ENCODE assay signal across 7 mouse cellular contexts in the genomic region with DNA sequence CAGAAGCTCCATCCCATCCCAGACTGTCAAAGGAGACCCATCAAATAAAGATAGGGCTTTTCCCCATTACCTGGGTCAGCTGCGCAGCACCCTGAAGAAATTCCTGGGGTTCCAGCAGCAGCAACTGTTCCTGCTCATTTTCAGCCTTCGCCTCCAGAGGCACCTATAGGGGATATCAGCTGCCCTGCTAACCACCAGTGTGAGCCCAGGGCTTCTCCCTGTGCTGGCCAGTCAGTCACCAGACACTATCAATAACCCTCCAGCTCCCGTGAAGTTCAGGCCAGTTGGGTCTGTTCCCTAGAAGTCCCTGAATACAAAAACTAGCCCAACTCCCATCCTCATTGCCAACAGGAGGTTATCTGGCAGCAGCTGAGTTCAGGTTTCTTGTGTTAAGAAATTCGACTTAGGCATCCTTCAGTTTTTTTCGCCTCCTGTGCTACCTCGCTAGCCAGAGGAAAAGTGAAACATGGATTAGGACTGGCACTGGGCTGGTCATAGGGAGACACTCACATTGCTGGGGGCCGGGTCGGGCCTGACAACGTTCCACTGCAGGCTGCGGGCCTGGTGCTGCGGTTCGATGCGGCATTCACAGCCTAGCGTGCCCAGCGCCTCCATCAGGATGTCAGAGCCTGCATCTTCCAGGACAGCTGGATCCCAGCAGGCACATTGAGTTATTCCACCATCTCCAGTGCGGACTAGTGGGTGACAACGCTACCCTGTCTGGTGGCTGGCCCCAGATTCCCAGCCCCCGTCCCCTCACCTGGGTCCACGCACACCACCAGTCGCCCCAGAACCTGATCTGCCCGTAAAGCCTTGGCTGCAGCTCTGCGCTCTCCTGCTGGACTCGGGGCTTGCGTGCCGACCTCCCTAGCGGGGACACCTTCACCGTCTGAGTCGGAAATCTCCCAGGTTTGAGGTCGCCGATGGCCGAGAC. TPM values are rescaled to one million over a fixed set of nuclear protein-coding genes. Genes with fewer than 3 reads are reported as not detected.
DNase-seq lines count a peak whose midpoint lies in the region; ATAC-seq and TF ChIP-seq lines count a peak whose summit lies in the region.

No protein-coding gene starts in this region.

- intact Hi-C loops in left cerebral cortex, adult 2 months (cut with DNase I): no loop called here
- intact Hi-C loops in left cerebral cortex, postnatal 25 days (cut with DNase I): no loop called here

- peak overlapping the region; percentile 94 for H3K27ac ChIP-seq in left cerebral cortex, adult 2 months
- peak overlapping the region; percentile 94 for H3K27ac ChIP-seq in heart, embryonic 16.5 days (ENCODE audit: low read length)

- WGBS in heart, embryonic 16.5 days: 10% methylated on average over 31 of the region's 31 CpGs

- H3K36me3 ChIP-seq in heart, embryonic 16.5 days (ENCODE audit: control insufficient read depth, insufficient read depth): peaks cover 28% of the 10 kb centered on the region

- peak overlapping the region; percentile 99 for H3K4me2 ChIP-seq in heart, embryonic 16.5 days (ENCODE audit: low read depth, low read length)

- peak overlapping the region; percentile 56 for H3K4me3 ChIP-seq in left cerebral cortex, adult 2 months
- peak overlapping the region; percentile 90 for H3K4me3 ChIP-seq in heart, embryonic 16.5 days (ENCODE audit: low read length)

- no peaks in the 10 kb centered on the region for H3K9me3 ChIP-seq in heart, embryonic 16.5 days (replicated peaks; ENCODE audit: control insufficient read depth, low read length)

- DNase-seq in left cerebral cortex, adult 2 months (ENCODE audit: extremely low spot score in 1 of 2, low spot score in 2 of 2): no peak
- no peak for DNase-seq in left cerebral cortex, postnatal 25 days (ENCODE audit: low spot score in 2 of 2)
- DNase-seq in brain, adult 2 months (ENCODE audit: low read depth, low spot score): peak; percentile 41
- no peak for DNase-seq in natural killer cell, adult 2 months (ENCODE audit: low spot score in 2 of 2)
- no peak for DNase-seq in adrenal gland, adult 8-10 months

- TF ChIP-seq CTCF in left cerebral cortex, adult 2 months (IDR thresholded peaks at IDR 0.05): no peak

- H3K9ac ChIP-seq in heart, embryonic 16.5 days (ENCODE audit: low read length): peak overlapping the region; percentile 92

- no peaks in the 10 kb centered on the region for H3K27me3 ChIP-seq in heart, embryonic 16.5 days (ENCODE audit: control insufficient read depth, insufficient read depth, low read length)

- H3K4me1 ChIP-seq in heart, embryonic 16.5 days (ENCODE audit: control insufficient read depth, insufficient read depth, low read length): peaks cover 30% of the 10 kb centered on the region

- 0 out of 2 replicates have a peak, but pooled peaks have one; percentile 3 for ATAC-seq in heart, embryonic 16.5 days (replicated peaks; ENCODE audit: extremely low read depth, insufficient read depth, low FRiP score)
- peak; percentile 2; the same call in 1 of the 2 replicates for ATAC-seq in megakaryocyte, adult 5-6 weeks (ENCODE audit: poor library complexity, severe bottlenecking)

RNA-seq across cellular contexts. Expression of a gene that starts 0.6 kb away (rescaled TPM):
- 10 to 100 TPM; 54.8 to 55.2 TPM for total RNA-seq in left cerebral cortex, adult 2 months (2021)
- total RNA-seq in left cerebral cortex, postnatal 25 days (2021): 10 to 100 TPM; 52.9 to 59.1 TPM
- polyA plus RNA-seq in heart, embryonic 16.5 days (2015; fragmentation: Nextera tagmentation; extraction: Ambion mirVana): 18.2 and 20.4 TPM in 2 replicates
- total RNA-seq in megakaryocyte, adult 5-6 weeks (2015): 2.2 and 5.8 TPM in 2 replicates
- total RNA-seq in megakaryocyte, adult 5-6 weeks (2017): 13.5 and 17.4 TPM in 2 replicates
- total RNA-seq in adrenal gland, adult 8-10 months (2022): 10 to 100 TPM; 43.6 to 80.7 (median 66.3) TPM

RNA-seq across cellular contexts. Expression of a gene that starts 0.6 kb away (rescaled TPM):
- 10 to 100 TPM; 67.6 to 72.1 TPM for total RNA-seq in left cerebral cortex, adult 2 months (2021)
- total RNA-seq in left cerebral cortex, postnatal 25 days (2021): 10 to 100 TPM; 64.6 to 69.9 TPM
- polyA plus RNA-seq in heart, embryonic 16.5 days (2015; fragmentation: Nextera tagmentation; extraction: Ambion mirVana): 86.8 and 94.8 TPM in 2 replicates
- 30.0 and 30.1 TPM in 2 replicates for total RNA-seq in megakaryocyte, adult 5-6 weeks (2015)
- total RNA-seq in megakaryocyte, adult 5-6 weeks (2017): 12.9 and 18.9 TPM in 2 replicates
- 100 to 1,000 TPM; 120 to 201 (median 138) TPM for total RNA-seq in adrenal gland, adult 8-10 months (2022)

RNA-seq across cellular contexts. Expression of a gene that starts 2.0 kb away (rescaled TPM):
- 10 to 100 TPM; 46.5 to 51.2 TPM for total RNA-seq in left cerebral cortex, adult 2 months (2021)
- 10 to 100 TPM; 47.4 to 47.5 TPM for total RNA-seq in left cerebral cortex, postnatal 25 days (2021)
- polyA plus RNA-seq in heart, embryonic 16.5 days (2015; fragmentation: Nextera tagmentation; extraction: Ambion mirVana): 38.2 and 42.1 TPM in 2 replicates
- 27.2 and 28.2 TPM in 2 replicates for total RNA-seq in megakaryocyte, adult 5-6 weeks (2015)
- total RNA-seq in megakaryocyte, adult 5-6 weeks (2017): 40.9 and 45.5 TPM in 2 replicates
- total RNA-seq in adrenal gland, adult 8-10 months (2022): 100 to 1,000 TPM in 2 of 4 experiments, 10 to 100 TPM in 2; 73.5 to 148 (median 104) TPM

RNA-seq across cellular contexts. Expression of a gene that starts 7.9 kb away (rescaled TPM):
- 10 to 100 TPM; 58.6 to 63.3 TPM for total RNA-seq in left cerebral cortex, adult 2 months (2021)
- total RNA-seq in left cerebral cortex, postnatal 25 days (2021): 10 to 100 TPM; 57.9 to 58.0 TPM
- polyA plus RNA-seq in heart, embryonic 16.5 days (2015; fragmentation: Nextera tagmentation; extraction: Ambion mirVana): 33.7 and 34.0 TPM in 2 replicates
- total RNA-seq in megakaryocyte, adult 5-6 weeks (2015): 17.1 and 19.8 TPM in 2 replicates
- total RNA-seq in megakaryocyte, adult 5-6 weeks (2017): 11.1 and 11.9 TPM in 2 replicates
- 10 to 100 TPM; 31.5 to 34.0 (median 33.7) TPM for total RNA-seq in adrenal gland, adult 8-10 months (2022)

RNA-seq across cellular contexts. Expression of a gene that starts 8.2 kb away (rescaled TPM):
- total RNA-seq in left cerebral cortex, adult 2 months (2021): 10 to 100 TPM; 30.7 to 32.4 TPM
- 10 to 100 TPM; 32.7 to 33.6 TPM for total RNA-seq in left cerebral cortex, postnatal 25 days (2021)
- polyA plus RNA-seq in heart, embryonic 16.5 days (2015; fragmentation: Nextera tagmentation; extraction: Ambion mirVana): 37.9 and 38.3 TPM in 2 replicates
- 74.4 and 76.3 TPM in 2 replicates for total RNA-seq in megakaryocyte, adult 5-6 weeks (2015)
- total RNA-seq in megakaryocyte, adult 5-6 weeks (2017): 39.8 and 43.2 TPM in 2 replicates
- 10 to 100 TPM; 58.9 to 66.0 (median 61.5) TPM for total RNA-seq in adrenal gland, adult 8-10 months (2022)
